Mouse (Mus musculus) gastrocnemius, postnatal 4 days (tissue): ENCODE data around the gene Slc35f3. TPM values are rescaled to one million over a fixed set of nuclear protein-coding genes. Genes with fewer than 3 reads are reported as not detected.
"Not testable (repeated sequence)": the region's sequence is repeated elsewhere in the genome, so short reads cannot be mapped to it uniquely, and the experiment has no call there.

Source experiments
- DNase-seq, 2 experiments: peaks; one replicate each; pipeline ENCODE4 v3.0.0; 2021 to 2022; ENCODE audit warnings: low spot score in 2 of 2, mixed read lengths in 2 of 2
- total RNA-seq, 2 experiments: library from RNA; stranded (reverse); gene quantifications; 2 replicates each; pipeline ENCODE4 v1.2.3; 2021

Gene Slc35f3
- total RNA-seq, 2 experiments from 2014 or later: 0.29 to 0.37 TPM

- no peak for DNase-seq
These were observed 100.0 kb downstream of the Slc35f3 start for GRCm38 (mm10) chr8:126398349-126398748.

DNA sequence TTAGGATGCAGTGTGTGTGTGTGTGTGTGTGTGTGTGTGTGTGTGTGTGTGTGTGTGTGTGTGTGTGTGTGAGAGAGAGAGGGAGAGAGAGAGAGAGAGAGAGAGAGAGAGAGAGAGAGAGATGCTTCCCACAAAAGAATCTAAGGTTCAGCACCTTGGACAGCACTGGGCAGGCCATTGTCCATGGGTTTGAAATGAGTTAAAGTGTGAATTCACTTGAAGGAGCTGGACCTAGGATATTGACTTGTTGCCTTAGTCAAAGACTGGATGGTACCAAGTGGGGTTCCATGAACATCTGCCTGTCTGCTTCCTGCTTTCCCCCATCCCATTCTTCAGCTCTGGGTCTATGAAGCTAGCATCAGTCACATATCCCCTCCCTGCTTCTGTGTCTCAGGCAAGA lies 106.2 kb downstream of the Slc35f3 start:
- not testable (repeated sequence) for DNase-seq

DNA sequence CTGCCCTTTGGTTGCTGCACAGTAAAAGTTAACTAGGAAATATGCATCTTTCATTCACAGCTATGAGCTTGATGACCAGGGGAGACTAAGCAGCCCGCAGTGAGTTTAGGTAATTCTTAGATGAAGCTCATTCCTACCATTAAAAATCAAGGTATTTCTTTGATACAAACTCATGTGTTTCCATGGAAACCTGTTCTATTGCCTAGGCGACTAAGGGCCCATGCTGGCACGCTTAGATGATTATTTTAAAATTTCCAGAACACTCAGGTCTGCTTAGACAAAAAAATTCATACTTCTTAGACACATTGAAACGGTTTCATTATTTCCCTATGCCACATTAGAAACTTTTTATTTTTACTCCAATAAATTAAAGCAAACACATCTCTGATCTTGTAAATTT lies 106.7 kb downstream of the Slc35f3 start:
- DNase-seq: no peak

DNA sequence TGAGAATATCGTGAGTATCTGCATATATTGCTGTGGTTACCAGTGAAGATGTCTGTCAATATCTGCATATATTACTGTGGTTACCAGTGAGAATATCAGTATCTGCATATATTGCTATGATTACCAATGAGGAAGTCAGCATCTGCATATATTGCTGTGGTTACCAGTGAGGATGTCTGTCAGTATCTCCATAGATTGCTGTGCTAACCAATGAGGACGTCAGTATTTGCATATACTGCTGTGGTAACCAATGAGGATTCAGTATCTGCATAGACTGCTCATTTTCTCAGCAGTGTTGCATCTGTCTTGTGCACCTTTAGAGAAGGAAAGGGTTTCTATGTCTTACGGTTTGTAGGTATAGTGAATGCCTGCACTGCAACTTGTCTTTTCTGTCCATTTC lies 122.5 kb downstream of the Slc35f3 start:
- DNase-seq: no peak

DNA sequence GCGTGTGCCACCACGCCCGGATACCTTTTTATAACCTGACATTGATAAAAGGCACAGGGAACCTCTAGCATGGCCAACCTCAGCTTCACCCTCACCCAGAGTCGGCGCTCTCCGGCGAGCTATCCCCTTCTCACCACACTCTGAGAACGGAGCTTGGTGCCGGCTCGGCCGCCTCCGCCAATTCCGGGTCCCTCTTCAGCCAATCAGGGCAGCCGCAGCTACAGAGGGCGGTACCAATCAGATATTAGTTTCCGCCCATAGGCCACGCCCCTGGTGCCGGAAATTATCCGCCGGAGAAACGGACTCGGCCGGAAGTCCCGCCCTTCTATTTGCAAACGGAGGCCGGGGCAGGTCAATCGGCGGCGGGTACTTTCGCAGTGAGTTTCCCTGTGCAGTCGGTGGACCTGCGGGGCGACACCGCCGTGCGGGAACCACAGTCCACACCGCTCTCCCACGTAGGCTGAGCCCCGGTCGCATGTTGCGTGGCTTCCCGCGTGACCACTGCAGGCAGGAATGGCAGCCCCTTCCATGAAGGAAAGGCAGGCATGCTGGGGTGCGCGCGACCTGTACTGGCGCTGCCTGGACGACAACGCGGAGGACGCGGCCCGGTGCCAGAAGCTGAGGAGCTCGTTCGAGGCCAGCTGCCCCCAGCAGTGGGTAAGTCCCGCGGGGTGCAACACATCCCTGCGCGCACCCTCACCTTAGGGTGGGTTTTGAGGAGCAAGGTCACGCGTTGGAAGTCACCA lies 124.0 kb downstream of the Slc35f3 start, which contains the start of gene Coa6:
Gene Coa6 (plus strand): TSS at position 342 of the 746 bp plus-strand sequence.
- peak; percentile 97 to 99 for DNase-seq

GRCm38 (mm10) chr8:126422920-126423300 lies 124.6 kb downstream of the Slc35f3 start:
- DNase-seq: no peak

GRCm38 (mm10) chr8:126424163-126424562 lies 125.8 kb downstream of the Slc35f3 start:
- no peak for DNase-seq

- no peak for DNase-seq
These were observed 126.6 kb downstream of the Slc35f3 start for GRCm38 (mm10) chr8:126424946-126425345.

GRCm38 (mm10) chr8:126429635-126430034 lies 131.3 kb downstream of the Slc35f3 start:
- DNase-seq: no peak

- no peak for DNase-seq
These were observed 135.5 kb downstream of the Slc35f3 start for GRCm38 (mm10) chr8:126433827-126434226.

GRCm38 (mm10) chr8:126438937-126439336 lies 140.6 kb downstream of the Slc35f3 start:
- DNase-seq: no peak

Other genes with a start within 250 kb of the Slc35f3 start
- 10 to 100 TPM; 18.5 to 19.0 TPM for gene Coa6, start 124.0 kb downstream of the Slc35f3 start, total RNA-seq
- gene Tarbp1, start 176.5 kb downstream of the Slc35f3 start, total RNA-seq: 1 to 10 TPM; 6.5 TPM